Mouse (Mus musculus) myocyte (in vitro differentiated cells): ENCODE results near the gene Rgs6. TPM values are rescaled to one million over a fixed set of nuclear protein-coding genes. Genes with fewer than 3 reads are reported as not detected.

ENCODE experiments used
- H3K27me3 ChIP-seq: one replicate; pipeline ENCODE4 v1.6.1; 2011; ENCODE audit not compliant: control insufficient read depth, insufficient read depth, insufficient read length
- H3K36me3 ChIP-seq: one replicate; pipeline ENCODE4 v1.6.1; 2011; ENCODE audit not compliant: control insufficient read depth, insufficient read depth
- H3K4me2 ChIP-seq: one replicate; pipeline ENCODE4 v1.6.1; 2011; ENCODE audit warnings: low read depth, control low read depth
- H3K4me3 ChIP-seq: one replicate; pipeline ENCODE4 v1.5.1; 2011; ENCODE audit warnings: mild to moderate bottlenecking, control low read depth, moderate library complexity
- H3K79me2 ChIP-seq: one replicate; pipeline ENCODE4 v1.6.1; 2011; ENCODE audit not compliant: control insufficient read depth, insufficient read depth
- H3ac ChIP-seq: one replicate; pipeline ENCODE4 v1.6.1; 2011; ENCODE audit not compliant: control insufficient read depth, insufficient read length
- CEBPB ChIP-seq: IDR thresholded peaks from 2 replicates; pipeline ENCODE4 v1.6.1; 2011; ENCODE audit warnings: mild to moderate bottlenecking, moderate library complexity; ENCODE audit not compliant: poor library complexity, insufficient read depth, severe bottlenecking
- E2F4 ChIP-seq: IDR thresholded peaks from one replicate; pipeline ENCODE4 v1.6.1; 2011; ENCODE audit warnings: mild to moderate bottlenecking, control low read depth, moderate library complexity; ENCODE audit not compliant: insufficient read depth
- MAX ChIP-seq: IDR thresholded peaks from one replicate; pipeline ENCODE4 v1.6.1; 2011; ENCODE audit warnings: low read depth, mild to moderate bottlenecking, control low read depth
- MYOD1 ChIP-seq, 3 experiments: IDR thresholded peaks; one replicate each; pipeline ENCODE4 v1.6.1; 2011; ENCODE audit warnings: control low read depth in 2 of 3, low read depth in 2 of 3, mild to moderate bottlenecking in 2 of 3, moderate library complexity in 1 of 3; ENCODE audit not compliant: insufficient read length in 2 of 3, control insufficient read depth in 1 of 3
- MYOG ChIP-seq, 3 experiments: IDR thresholded peaks; one replicate each; pipeline ENCODE4 v1.6.1; 2011; ENCODE audit warnings: control low read depth in 2 of 3, low read depth in 2 of 3, mild to moderate bottlenecking in 2 of 3; ENCODE audit not compliant: insufficient read length in 2 of 3, control insufficient read depth in 1 of 3, insufficient read depth in 1 of 3
- POLR2A ChIP-seq: IDR thresholded peaks from one replicate; pipeline ENCODE4 v1.6.1; 2011; ENCODE audit warnings: low read depth, mild to moderate bottlenecking, control low read depth, moderate library complexity; ENCODE audit not compliant: insufficient read length
- POLR2AphosphoS2 ChIP-seq: IDR thresholded peaks from one replicate; pipeline ENCODE4 v1.6.1; 2011; ENCODE audit warnings: low read depth, control low read depth; ENCODE audit not compliant: insufficient read length
- REST ChIP-seq: IDR thresholded peaks from one replicate; pipeline ENCODE4 v1.6.1; 2011; ENCODE audit warnings: mild to moderate bottlenecking, control low read depth, moderate library complexity; ENCODE audit not compliant: insufficient read depth, insufficient read length
- SRF ChIP-seq: IDR thresholded peaks from one replicate; pipeline ENCODE4 v1.6.1; 2011; ENCODE audit warnings: low read depth; ENCODE audit not compliant: control insufficient read depth, insufficient read length
- TCF12 ChIP-seq: IDR thresholded peaks from one replicate; pipeline ENCODE4 v1.6.1; 2011; ENCODE audit warnings: mild to moderate bottlenecking, control low read depth; ENCODE audit not compliant: poor library complexity, insufficient read depth, severe bottlenecking
- TCF3 ChIP-seq: IDR thresholded peaks from one replicate; pipeline ENCODE4 v1.6.1; 2011; ENCODE audit warnings: low read depth, control low read depth; ENCODE audit not compliant: insufficient read length
- USF1 ChIP-seq: IDR thresholded peaks from one replicate; pipeline ENCODE4 v1.6.1; 2011; ENCODE audit warnings: low read depth, mild to moderate bottlenecking, control low read depth, moderate library complexity
- polyA plus RNA-seq: library from polyadenylated mRNA; unstranded; fragments of >200 nt; fragmentation: generic; extraction: Trizol; gene quantifications from one replicate; pipeline ENCODE4 v1.2.1, GENCODE M21; 2012; ENCODE audit warnings: missing spikeins

Rgs6 gene
- polyA plus RNA-seq, 1 experiment = not detected

- Histone ChIP-seq H3K4me3 (no peak overlapping the region), H3K79me2 (no peaks in the 10 kb centered on the region), H3K4me2 (no peak overlapping the region), H3K27me3 (no peaks in the 10 kb centered on the region), H3K36me3 (no peaks in the 10 kb centered on the region), H3ac (no peak overlapping the region)
- TF ChIP-seq POLR2A = no peak
- TF ChIP-seq POLR2AphosphoS2 = no peak
- no peak for TF ChIP-seq MAX
- no peak for TF ChIP-seq USF1
- no peak for TF ChIP-seq E2F4
- TF ChIP-seq MYOD1 (IDR thresholded peaks at IDR 0.05; ENCODE audit: control insufficient read depth in 1 of 3, insufficient read length in 2 of 3, low read depth in 2 of 3) = no peak
- no peak for TF ChIP-seq TCF12
- TF ChIP-seq SRF = no peak
- no peak for TF ChIP-seq REST
- no peak for TF ChIP-seq MYOG (IDR thresholded peaks at IDR 0.05; ENCODE audit: control insufficient read depth in 1 of 3, insufficient read depth in 1 of 3, insufficient read length in 2 of 3, low read depth in 2 of 3)
- TF ChIP-seq CEBPB = no peak
- TF ChIP-seq TCF3 = no peak
Measured at GRCm38 (mm10) chr12:82914127-82914526, 326.0 kb downstream of the Rgs6 start.

- Histone ChIP-seq H3K27me3 (no peaks in the 10 kb centered on the region), H3K4me3 (no peak overlapping the region), H3K79me2 (no peaks in the 10 kb centered on the region), H3K36me3 (no peaks in the 10 kb centered on the region), H3K4me2 (no peak overlapping the region), H3ac (no peak overlapping the region)
- no peak for TF ChIP-seq MAX
- TF ChIP-seq REST = no peak
- no peak for TF ChIP-seq SRF
- TF ChIP-seq TCF3 = no peak
- TF ChIP-seq TCF12 = no peak
- TF ChIP-seq CEBPB = no peak
- no peak for TF ChIP-seq MYOD1 (IDR thresholded peaks at IDR 0.05; ENCODE audit: control insufficient read depth in 1 of 3, insufficient read length in 2 of 3, low read depth in 2 of 3)
- no peak for TF ChIP-seq E2F4
- TF ChIP-seq POLR2AphosphoS2 = no peak
- no peak for TF ChIP-seq POLR2A
- TF ChIP-seq MYOG (IDR thresholded peaks at IDR 0.05; ENCODE audit: control insufficient read depth in 1 of 3, insufficient read depth in 1 of 3, insufficient read length in 2 of 3, low read depth in 2 of 3) = no peak
Measured at GRCm38 (mm10) chr12:82920146-82920545, 332.1 kb downstream of the Rgs6 start.

- H3K27me3 ChIP-seq = no peaks in the 10 kb centered on the region
- H3K4me2 ChIP-seq = no peak overlapping the region
- H3K36me3 ChIP-seq = no peaks in the 10 kb centered on the region
- no peak overlapping the region for H3K4me3 ChIP-seq
- no peak overlapping the region for H3ac ChIP-seq
- no peaks in the 10 kb centered on the region for H3K79me2 ChIP-seq
- TF ChIP-seq TCF12 (no peak), TCF3 (no peak), MAX (no peak), E2F4 (no peak), USF1 (no peak), POLR2A (no peak), MYOD1 (IDR thresholded peaks at IDR 0.05; ENCODE audit: control insufficient read depth in 1 of 3, insufficient read length in 2 of 3, low read depth in 2 of 3) (no peak), POLR2AphosphoS2 (no peak), REST (no peak), CEBPB (no peak), MYOG (IDR thresholded peaks at IDR 0.05; ENCODE audit: control insufficient read depth in 1 of 3, insufficient read depth in 1 of 3, insufficient read length in 2 of 3, low read depth in 2 of 3) (no peak), SRF (no peak)
Measured at GRCm38 (mm10) chr12:82921287-82922015, 333.4 kb downstream of the Rgs6 start.

DNA sequence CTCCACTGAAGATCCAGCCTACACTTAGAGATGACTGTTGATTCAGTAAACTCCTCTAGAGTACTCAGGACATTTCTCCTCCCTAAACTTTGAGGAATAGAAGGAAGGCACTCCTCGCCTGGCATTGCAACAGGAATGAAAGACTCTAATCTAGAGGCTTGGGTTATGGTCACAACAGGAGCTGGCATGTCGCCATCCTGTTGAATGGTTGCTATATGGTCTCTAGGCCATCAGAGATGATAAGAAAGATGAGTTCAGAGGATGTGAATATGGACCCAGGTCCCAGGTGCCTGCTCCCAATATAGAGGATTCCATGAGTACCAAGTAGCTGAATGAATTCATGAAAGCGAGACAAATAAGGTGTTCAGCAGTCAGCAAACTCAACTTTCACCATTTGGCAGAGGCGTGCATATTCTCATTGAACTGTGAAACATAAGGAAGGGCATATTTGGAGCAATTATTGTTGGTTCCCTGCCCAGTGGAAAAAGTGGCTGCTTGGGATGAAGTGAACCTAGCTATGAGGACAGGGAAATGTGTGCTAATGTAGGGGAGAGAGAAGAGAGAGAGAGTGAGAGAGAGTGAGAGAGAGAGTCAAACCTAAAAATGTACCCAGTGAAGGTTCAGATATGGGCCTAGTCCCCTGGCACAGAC, 334.9 kb downstream of the Rgs6 start:
- H3K4me2 ChIP-seq = no peak overlapping the region
- TF ChIP-seq POLR2AphosphoS2 (no peak), TCF12 (no peak), USF1 (no peak), MYOD1 (IDR thresholded peaks at IDR 0.05; ENCODE audit: control insufficient read depth in 1 of 3, insufficient read length in 2 of 3, low read depth in 2 of 3) (no peak), TCF3 (no peak), CEBPB (no peak), POLR2A (no peak), SRF (no peak)
- H3ac ChIP-seq = no peak overlapping the region
- no peaks in the 10 kb centered on the region for H3K36me3 ChIP-seq
- H3K79me2 ChIP-seq = no peaks in the 10 kb centered on the region
- H3K4me3 ChIP-seq = no peak overlapping the region
- H3K27me3 ChIP-seq = no peaks in the 10 kb centered on the region
